Mouse (Mus musculus) liver, postnatal 0 days (tissue): Measurements from ENCODE around the gene F2r.

ENCODE experiments used
- CTCF ChIP-seq: sonication (generic); IDR thresholded peaks from 2 replicates; pipeline ENCODE4 v1.5.1; 2016; ENCODE audit warnings: antibody characterized with exemption, low read depth
- EP300 ChIP-seq: IDR thresholded peaks from 2 replicates; pipeline ENCODE4 v1.6.1; 2016; ENCODE audit warnings: antibody characterized with exemption, low read depth, mild to moderate bottlenecking

DNA sequence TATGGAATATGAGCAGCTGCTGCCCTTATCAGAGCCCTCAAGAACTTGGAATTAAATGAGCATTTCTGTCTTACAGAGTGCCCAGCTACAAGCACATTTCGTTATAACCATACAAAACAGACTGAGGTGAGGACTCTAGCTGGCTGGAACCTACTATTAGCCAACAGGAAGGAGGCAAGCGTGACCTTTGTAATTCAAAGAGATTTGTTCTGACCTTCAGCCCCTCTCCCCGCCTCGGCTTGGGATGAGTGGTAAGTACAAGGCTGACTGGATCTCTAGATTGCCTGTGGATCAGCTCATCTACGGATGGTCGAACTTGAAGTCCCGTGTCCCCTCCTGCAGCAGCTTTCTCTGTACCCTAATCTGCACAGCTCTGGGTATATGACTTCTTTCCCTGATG, 8.4 kb upstream of the F2r start:
- TF ChIP-seq CTCF: no peak
- TF ChIP-seq EP300: no peak
